Mouse (Mus musculus) heart, postnatal 0 days (tissue): ENCODE measurements at regions not wholly inside any gene's neighbourhood (a gene's known extent, or its start where the extent isn't known, plus 50 kb on each side); places are given as distances from the start of the nearest gene placed in this dataset.

Experiments
- CTCF ChIP-seq: IDR thresholded peaks from 2 replicates; pipeline ENCODE4 v1.5.1; 2016; ENCODE audit warnings: antibody characterized with exemption, control low read depth, low read depth
- EP300 ChIP-seq: IDR thresholded peaks from 2 replicates; pipeline ENCODE4 v1.6.1; 2016; ENCODE audit warnings: antibody characterized with exemption, low read depth

DNA sequence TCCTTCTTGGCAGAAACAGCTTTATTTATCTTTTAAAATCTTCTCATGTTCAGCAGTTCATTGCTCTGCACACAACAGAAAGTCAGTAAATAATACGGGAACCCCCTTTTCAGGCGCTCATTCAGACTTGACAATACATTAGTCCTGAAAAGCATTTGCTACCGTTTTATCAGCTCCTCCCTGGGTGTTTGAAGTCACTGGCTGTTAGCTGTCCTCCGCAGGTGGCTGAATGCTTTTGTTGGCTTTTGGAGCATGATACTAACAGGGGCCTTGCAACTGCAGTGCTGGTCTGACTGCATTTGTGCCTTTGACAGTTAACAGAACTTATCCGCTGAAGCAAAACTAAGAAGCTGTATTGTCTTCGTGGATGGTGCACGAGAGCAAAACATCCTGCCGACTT is 135.0 kb upstream of the Gm4301 start:
- TF ChIP-seq CTCF (no peak), EP300 (no peak)
